Mouse (Mus musculus) effector memory CD4-positive, alpha-beta T cell, adult 7 months (primary cell): Measurements from ENCODE around the gene Gsta3. TPM values are rescaled to one million over a fixed set of nuclear protein-coding genes. Genes with fewer than 3 reads are reported as not detected.

Source experiments
- polyA plus RNA-seq: library from polyadenylated mRNA; unstranded; fragments of 100-300 nt; shearing (Covaris generic); gene quantifications from one replicate; pipeline ENCODE4 v1.2.1, GENCODE M21; 2017

Gsta3 gene
- 0.84 TPM for polyA plus RNA-seq

DNA sequence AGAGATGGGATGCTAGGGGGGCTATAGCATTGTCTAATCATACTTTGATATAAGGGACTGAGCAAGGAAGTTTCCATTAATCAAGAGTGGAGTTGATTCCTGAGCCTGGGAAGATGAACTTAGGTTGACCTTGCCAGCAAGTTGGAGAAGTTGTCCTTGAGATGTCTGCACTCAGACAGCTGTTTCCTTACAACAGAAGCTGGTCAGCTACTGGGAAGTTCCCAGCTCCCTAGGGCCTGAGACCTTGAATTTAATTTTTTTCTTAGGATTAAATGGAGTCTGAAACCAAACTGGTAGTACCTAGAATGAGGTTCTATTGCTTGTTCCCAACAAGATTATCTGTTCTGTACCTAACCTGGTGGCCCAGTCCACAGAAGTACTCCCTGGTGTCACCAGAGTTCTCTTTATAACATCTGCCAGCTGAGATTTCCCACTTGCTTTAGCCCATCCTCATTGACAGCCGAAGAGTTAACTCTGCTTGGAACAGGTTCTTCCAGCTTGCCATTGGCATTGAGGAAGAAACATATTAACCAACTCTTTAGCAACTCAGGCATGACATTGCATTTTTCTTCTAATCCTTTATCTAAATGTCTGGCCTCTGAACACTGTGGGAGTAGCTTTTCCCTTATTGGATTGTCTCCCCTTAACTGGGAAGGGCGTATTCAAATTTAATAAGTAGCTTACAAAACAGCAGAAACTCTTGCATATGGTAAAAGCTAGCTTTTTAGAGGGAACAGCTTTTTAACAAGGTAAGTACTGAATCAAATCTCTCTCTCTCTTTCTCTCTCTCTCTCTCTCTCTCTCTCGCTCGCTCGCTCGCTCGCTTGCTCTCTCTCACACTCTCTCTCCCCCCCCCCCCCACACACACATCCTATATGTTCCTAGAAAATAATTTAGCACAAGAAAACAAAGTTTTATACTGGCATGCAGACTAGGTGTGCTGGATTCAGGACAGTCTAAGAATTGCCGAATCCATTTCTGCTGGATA, at the start of gene Gsta3:
Gsta3 (plus strand) TSS at position 679 of the 988 bp plus-strand sequence.

DNA sequence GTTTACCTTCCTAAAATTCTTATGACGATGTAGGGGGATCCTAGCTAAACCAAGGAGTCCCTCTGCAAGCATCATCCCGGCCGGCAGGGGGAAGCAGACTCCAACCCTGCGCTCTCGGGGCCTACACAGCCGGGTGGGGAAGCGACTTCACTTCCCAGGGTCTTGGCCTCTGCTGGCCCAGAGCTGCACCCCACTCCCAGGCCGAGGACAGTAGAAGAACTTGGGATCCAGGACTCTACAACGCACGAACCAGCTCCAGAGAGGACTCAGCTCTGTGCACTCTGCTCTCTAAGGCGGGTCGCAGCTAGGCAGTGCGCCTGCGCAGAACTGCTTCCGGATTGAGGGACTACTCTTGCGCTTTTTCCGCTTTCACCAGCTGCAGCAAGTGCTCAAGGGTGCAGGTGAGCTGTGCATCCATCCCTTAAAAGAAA, 21.9 kb upstream of the Gsta3 start, which contains the start of gene Tmem14a:
Tmem14a (plus strand) TSS at position 87 of the 431 bp plus-strand sequence.

Other genes with a start within 250 kb of the Gsta3 start
- gene Tram2, start 161.4 kb upstream of the Gsta3 start, polyA plus RNA-seq = 1.4 TPM
- gene Tmem14a, start 22.0 kb upstream of the Gsta3 start, polyA plus RNA-seq = 2.0 TPM
- gene Khdc1a, start 109.1 kb downstream of the Gsta3 start, polyA plus RNA-seq = 0.38 TPM
- gene Khdc1c, start 127.7 kb downstream of the Gsta3 start, polyA plus RNA-seq = not detected
- 0.45 TPM for gene Khdc1b, start 143.0 kb downstream of the Gsta3 start, polyA plus RNA-seq